Mouse (Mus musculus): ENCODE measurements around the gene Rgs21. TPM values are rescaled to one million over a fixed set of nuclear protein-coding genes. Genes with fewer than 3 reads are reported as not detected.

Gene Rgs21
- total RNA-seq (2021) = not detected
- long read RNA-seq, experiment 1 = 0 reads
- long read RNA-seq, experiment 2 = 0 reads

DNA sequence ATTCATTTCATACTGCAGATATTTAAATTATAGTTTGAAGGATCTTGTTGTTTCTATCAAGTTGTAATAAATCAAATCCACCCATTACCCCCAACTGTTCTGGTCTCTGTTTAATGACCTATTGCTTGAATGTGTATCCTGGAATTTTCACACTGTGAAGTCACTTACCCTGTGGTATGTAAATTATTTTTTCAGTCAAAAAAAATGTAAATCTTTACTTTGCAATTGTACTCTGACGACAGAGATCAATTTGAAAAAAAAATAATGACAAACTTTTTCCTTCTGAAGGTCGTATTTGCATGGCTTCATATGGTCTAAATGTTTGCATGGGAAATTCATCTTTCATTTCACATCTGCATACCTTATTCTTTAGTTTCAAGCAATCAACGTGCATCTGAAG is at the start of gene Rgs21:
Gene Rgs21 (minus strand): TSS at position 101 of the 400 bp plus-strand sequence.
- no peak for DNase-seq

DNA sequence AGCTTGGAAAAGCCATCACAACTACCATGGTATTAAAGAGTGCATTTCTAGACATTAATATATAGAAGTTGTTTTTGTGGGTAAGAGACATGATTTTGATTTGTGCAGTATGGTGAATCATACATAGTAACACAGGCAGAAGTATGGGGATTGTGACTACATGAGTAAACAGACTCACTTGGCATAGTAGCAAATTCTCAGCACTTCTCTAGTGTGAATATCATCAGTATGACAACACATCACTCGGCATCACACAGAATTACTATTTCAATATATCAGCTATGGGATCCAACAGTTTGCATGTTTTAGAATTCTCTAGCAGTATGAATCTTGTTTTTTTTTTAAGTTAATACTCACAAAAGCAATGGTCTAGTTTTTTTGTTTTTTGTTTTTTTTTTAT is 36.6 kb upstream of the Rgs21 start:
- DNase-seq = no peak

DNA sequence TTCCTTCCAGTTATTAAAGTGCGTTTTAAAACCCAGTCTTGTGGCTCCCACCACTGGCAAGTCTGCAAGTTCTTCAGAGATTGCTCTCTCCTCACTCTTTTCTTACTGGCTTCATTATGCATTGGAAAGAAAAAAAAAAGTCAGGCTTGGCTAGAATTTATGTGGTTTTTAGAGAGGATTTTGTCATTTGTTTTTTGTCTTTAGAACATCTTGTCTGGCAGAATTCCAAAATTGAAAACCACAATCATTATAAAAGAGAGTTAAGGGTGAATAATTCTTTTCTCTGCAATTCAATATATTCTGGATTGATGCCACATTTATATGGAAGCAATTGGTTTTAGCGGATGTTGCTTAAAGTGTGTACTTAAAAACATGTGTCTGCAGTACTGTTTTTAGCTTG is 35.5 kb upstream of the Rgs21 start:
- no peak for DNase-seq

DNA sequence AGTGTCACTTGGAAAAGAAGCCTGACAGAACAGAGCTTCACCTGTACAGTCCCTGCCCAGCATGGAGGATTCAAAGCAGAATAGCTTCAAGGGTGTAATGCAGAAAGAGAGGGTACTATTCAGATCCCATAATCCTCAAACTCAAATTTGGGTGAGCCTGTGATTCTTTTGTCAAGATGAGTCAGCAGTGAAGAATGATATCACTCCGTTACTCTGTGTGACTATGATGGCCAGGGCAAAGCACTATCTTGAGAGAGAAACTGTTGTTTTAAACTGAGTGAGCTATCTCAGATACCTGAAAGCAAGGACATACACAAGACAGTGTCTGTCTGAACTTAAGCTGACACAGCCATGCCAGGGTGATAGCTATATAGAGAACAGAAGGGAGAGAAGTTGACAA is 11.9 kb upstream of the Rgs21 start:
- no peak for DNase-seq

DNA sequence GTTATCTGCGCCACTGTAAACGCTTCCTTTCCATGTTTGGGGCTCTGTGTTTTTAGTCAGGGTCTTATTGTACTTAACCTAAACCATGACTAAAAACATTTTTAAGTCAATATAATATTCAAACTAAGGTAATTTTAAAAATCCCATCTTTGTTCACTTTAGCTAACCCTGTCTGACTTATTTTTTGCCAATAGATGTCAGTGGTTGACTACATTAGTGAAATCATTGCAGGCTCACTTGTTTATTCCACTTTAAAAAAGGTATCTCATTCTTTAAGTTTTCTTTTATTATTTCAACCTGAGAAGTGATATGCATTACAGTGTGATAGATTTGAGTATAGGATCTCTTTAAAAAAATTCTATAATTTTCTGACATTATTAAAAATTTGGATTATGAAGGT is 5.5 kb upstream of the Rgs21 start:
- no peak for DNase-seq

DNA sequence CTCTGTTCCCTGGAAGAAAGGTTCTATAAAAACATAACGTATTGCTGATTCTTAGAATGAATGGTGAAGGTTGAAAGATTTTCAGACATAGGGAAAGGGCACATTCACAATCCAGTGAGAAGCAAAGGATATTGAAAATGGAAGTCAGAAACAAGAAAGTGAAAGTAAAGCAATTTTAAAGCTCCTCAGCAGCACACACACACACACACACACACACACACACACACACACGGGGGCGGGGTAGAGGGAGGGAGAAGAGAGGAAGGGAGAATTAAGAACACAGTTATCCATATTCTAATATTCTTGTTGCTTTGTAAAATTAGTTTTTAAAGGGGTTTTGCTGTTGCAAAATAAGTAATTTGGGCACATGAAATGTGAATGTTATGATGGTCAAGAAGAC is 2.4 kb upstream of the Rgs21 start:
- no peak for DNase-seq

DNA sequence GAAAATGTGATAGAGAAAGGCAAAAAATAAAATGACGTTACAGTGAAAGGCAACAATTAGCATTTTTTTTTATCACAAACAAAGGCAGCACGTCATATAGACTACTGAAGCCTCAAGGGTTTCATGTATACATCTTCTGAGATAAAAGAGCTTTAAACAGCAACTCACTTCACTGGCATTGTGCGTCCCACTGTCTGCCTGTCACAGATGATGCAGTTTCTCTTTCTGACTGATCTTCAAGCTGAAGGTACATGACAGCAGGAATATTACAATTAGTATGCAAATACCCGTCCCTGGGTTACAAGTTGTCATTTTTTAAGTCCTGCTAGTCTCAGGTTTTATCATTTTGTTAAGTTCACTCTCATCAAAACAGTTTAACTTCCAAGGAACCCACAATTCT is 22.3 kb downstream of the Rgs21 start:
- DNase-seq = no peak

DNA sequence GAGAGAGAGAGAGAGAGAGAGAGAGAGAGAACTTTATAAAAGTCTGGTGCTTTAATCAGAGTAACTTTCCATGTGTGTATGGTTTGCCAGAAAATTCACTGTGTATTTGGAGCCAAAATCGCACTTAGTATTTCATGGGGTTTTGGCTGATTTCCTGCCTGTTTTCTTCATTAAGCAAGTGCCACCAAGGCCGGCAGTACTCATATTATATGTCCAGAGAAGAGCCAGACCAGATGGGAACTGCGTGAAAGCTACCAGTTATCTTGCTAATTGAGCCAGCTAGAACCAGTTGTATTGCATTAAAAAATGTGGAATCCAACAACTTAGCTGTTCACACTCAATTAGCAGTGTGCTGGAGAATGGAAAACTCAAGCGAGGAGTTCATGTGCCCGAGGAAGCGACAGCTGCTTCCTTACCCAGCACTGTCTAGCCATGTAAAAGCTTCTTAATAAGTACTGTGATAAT is 22.9 kb downstream of the Rgs21 start:
- DNase-seq = no peak

DNA sequence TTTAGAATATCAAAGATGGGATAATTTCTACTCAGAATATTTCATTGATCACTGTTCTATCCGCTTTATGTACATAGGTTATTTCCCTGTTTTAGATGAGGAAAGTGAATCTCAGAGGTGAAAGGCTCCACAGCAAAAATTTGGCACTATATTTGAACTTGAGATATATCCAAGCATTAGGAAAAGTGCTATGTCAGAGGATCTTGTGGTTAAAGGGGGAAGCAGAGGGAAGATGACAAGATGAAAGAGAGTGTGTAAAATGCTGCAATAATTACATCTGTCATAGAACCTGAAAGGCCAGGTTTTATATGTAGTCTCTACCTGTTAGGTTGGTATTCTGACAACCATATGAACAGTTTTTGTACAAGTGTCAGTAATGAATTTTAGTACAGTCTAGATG is 35.7 kb downstream of the Rgs21 start:
- DNase-seq = no peak

DNA sequence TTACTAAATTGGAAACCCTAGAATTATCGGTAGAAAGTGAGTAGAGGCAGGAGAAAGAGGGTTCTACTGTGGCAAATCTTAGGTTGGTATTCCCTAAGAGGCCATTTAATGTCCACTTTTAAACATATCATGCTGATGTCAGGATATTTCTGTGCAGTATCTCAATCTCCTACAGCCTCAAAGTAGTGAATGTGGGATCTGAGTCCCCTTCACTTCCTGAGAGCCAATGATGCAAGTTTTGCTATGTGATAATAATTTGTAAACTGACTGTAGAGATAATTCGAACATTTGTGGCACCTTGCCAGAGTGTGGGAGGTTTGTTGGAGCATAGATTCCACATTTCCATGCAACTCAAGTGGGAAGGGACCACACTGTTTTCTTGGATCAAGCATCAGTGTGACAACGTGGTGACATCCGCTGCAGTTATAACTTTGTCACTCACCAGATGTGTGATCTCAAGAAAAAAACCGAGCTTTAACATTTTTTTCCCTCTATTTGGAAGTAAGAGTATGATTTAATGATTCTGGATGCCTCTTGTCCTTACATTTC is 49.5 kb downstream of the Rgs21 start:
- DNase-seq = no peak

DNA sequence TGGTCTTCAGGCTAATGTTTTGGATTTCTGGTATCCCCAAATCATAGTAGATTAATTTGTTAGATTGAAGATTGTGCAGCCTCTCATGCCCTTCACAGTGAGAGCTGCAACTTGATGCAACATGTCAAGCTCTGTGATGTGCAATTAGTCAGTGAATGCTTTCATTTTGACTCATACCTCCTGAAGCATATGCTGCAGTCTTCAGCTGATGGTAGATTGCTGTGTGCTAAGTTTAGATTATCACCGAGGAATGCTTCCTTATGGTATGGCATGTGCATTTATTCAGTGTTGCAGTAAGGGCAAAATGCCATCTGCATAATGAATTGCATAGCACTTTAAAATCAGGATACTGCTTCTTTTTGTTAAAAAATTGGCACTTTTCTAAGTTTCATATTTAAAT is 65.2 kb downstream of the Rgs21 start:
- no peak for DNase-seq

DNA sequence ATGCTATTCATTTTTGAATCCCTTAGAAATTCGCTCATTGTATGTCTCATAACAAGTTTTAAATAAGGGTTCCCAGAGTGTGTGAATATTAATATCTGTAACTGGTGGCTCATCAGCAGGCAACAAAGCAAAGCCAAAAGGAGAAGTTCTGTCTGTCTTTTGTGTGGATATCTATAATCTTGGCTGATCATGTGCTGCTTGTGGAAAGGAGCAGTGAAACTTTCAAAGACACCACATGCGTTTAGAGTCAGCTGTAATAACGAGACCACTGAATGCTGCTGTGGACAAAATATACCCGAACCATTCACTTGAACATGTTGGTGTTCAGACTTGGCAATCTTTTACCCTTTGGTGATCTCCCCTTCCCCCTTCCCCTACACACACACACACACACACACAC is 67.0 kb downstream of the Rgs21 start:
- DNase-seq = no peak

DNA sequence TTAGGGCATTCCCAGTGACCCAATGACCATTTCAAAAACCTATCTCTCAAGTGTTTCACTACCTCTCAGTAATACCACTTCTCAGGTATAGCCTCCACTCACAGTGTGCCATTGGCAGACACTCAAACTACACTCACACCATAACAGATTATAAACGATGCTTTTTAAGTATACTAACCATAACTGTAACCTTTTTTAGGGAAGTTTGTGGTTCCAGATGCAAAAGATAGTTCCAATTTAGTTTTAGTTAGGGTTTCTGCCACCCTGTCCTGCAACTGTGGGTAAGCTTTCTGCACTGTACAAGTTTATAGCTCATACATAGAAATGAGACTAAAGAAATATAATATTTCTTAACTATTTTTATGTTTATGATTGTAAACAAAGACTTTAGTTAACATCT is 67.7 kb downstream of the Rgs21 start:
- DNase-seq = no peak

DNA sequence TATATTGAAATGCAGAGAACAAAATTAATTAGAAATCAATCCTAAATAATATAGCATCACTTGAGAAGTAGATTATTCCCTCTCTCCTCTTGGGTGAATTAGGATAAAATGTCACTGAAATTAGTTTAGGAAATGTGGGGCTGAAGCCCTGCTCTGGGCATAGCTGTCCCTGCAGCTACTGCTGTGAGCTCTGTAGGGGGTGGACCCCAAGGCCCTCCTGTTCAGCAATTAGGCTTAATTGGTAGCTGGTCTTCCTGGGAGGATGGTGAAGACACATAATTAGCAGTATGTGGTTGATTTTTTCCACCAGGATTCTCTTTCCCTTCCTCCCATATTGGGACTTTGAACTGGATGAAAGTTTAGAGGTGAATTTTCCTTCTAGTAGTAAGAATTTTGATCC is 68.7 kb downstream of the Rgs21 start:
- DNase-seq = no peak

DNA sequence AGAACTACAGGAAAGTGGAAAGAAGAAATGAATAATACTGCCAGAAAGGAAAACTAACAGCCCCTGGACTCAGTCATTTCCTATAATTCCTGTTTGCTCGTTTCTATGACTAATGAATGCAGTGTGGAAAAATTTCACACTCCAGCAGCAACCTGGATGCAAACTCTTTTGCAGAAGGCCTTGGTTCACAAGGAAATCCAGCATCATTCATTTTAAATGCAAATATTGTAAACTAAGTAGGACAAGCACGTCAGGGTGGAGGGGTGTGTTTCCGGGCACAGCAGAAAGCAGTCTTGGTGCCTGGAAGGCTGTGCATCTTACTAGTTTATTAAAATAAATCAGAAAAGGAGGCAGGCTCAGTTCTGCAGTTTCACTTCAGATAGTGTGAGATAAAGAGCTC is 69.4 kb downstream of the Rgs21 start:
- no peak for DNase-seq

DNA sequence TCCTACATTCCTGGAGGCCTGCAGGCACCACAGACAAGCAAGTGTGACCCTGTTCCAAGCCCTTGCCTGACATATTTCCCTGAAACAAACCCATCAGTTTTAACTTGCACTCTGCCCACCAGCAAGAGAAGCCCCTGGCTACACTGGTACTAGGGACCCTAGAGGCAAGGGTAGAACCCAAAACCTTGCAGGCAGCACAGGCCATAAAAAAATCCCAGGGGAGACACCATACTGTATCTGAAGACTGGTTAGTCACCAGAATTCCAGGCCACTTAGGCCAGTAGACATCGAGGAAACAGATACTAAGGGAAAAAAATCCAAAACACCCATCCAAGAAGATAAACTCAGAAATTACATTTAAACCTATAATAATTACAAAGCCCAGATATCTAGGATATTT is 74.1 kb downstream of the Rgs21 start:
- no peak for DNase-seq

DNA sequence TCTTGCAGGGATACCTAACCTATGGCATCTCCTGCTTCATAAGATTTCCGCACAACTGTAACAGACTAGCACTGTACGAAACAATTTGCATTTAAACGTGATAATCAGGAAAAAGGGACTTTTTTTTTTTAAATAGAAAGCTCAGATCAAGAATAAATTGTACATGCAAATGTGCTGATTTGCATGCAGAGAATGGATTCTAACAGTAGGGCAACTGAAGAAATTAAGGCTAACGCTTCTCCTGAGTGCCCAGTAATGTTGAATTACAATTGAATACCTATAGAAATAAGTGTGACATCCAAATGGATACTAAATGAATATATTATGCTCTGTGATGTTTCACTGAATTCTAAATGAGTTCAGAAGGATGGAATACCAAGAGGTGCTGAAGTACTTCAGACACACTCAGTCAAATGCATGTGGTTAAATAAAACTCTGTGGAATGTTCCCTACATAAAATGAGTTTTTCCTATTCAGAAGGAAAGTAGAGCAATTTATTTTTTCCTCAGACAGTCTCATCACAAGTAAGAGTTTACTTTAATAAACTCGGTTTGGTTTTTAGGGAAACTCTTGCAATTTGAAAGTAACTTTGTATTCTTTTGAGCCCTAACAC is 79.1 kb downstream of the Rgs21 start:
- no peak for DNase-seq

Other genes with a start within 250 kb of the Rgs21 start
- 1 to 10 TPM; 2.6 to 2.8 TPM for gene Rgs18, start 207.8 kb upstream of the Rgs21 start, total RNA-seq (2021)

Data from heart, adult 18-20 months (tissue).